Mouse (Mus musculus): ENCODE results near the gene Ttll9. TPM values are rescaled to one million over a fixed set of nuclear protein-coding genes. Genes with fewer than 3 reads are reported as not detected.
A peak's percentile ranks its signal among the peaks of the same experiment; 100 is the strongest.

Gene Ttll9
- polyA plus RNA-seq, 1 experiment from 2014 or later = 1.1 TPM

- WGBS = 82% methylated on average over 9 of the region's 9 CpGs
- H3K36me3 ChIP-seq (ENCODE audit: control insufficient read depth, insufficient read depth, low read length) = no peaks in the 10 kb centered on the region
- no peak for ATAC-seq (ENCODE audit: low FRiP score, low TSS enrichment)
Measured at GRCm38 (mm10) chr2:152991529-152991928, 29.2 kb downstream of the Ttll9 start.

GRCm38 (mm10) chr2:152997046-152997445 lies 34.8 kb downstream of the Ttll9 start:
- H3K4me3 ChIP-seq (ENCODE audit: low read length) = no peak overlapping the region
- H3K27me3 ChIP-seq (ENCODE audit: control insufficient read depth, insufficient read depth, low read length) = no peaks in the 10 kb centered on the region
- 45% methylated on average over 4 of the region's 4 CpGs for WGBS
- H3K9me3 ChIP-seq (ENCODE audit: control insufficient read depth, low read length) = no peaks in the 10 kb centered on the region
- ATAC-seq (ENCODE audit: low FRiP score, low TSS enrichment) = no peak
- no peaks in the 10 kb centered on the region for H3K4me1 ChIP-seq (ENCODE audit: control insufficient read depth, insufficient read depth, low read length)
- H3K27ac ChIP-seq (ENCODE audit: low read depth, low read length) = no peak overlapping the region
- H3K36me3 ChIP-seq (ENCODE audit: control insufficient read depth, insufficient read depth, low read length) = no peaks in the 10 kb centered on the region
- H3K9ac ChIP-seq (ENCODE audit: low read depth, low read length) = no peak overlapping the region
- H3K4me2 ChIP-seq (replicated peaks; ENCODE audit: low read depth, low read length) = no peak overlapping the region

More at GRCm38 (mm10) chr2:152991529-152991928, 29.2 kb downstream of the Ttll9 start:
- Histone ChIP-seq H3K4me3 (ENCODE audit: low read length) (no peak overlapping the region), H3K4me2 (replicated peaks; ENCODE audit: low read depth, low read length) (no peak overlapping the region), H3K9me3 (ENCODE audit: control insufficient read depth, low read length) (no peaks in the 10 kb centered on the region), H3K27ac (ENCODE audit: low read depth, low read length) (no peak overlapping the region), H3K9ac (ENCODE audit: low read depth, low read length) (no peak overlapping the region), H3K4me1 (ENCODE audit: control insufficient read depth, insufficient read depth, low read length) (no peaks in the 10 kb centered on the region), H3K27me3 (ENCODE audit: control insufficient read depth, insufficient read depth, low read length) (no peaks in the 10 kb centered on the region)

GRCm38 (mm10) chr2:153002492-153003248 lies 40.4 kb downstream of the Ttll9 start:
- H3K4me1 ChIP-seq (ENCODE audit: control insufficient read depth, insufficient read depth, low read length) = no peaks in the 10 kb centered on the region
- no peaks in the 10 kb centered on the region for H3K9me3 ChIP-seq (ENCODE audit: control insufficient read depth, low read length)
- H3K27ac ChIP-seq (ENCODE audit: low read depth, low read length) = no peak overlapping the region
- no peak overlapping the region for H3K4me2 ChIP-seq (replicated peaks; ENCODE audit: low read depth, low read length)
- no peak overlapping the region for H3K9ac ChIP-seq (ENCODE audit: low read depth, low read length)
- WGBS = 76% methylated on average over 15 of the region's 15 CpGs
- no peak for ATAC-seq (ENCODE audit: low FRiP score, low TSS enrichment)
- peaks cover 11% of the 10 kb centered on the region for H3K36me3 ChIP-seq (ENCODE audit: control insufficient read depth, insufficient read depth, low read length)
- H3K4me3 ChIP-seq (ENCODE audit: low read length) = no peak overlapping the region
- H3K27me3 ChIP-seq (ENCODE audit: control insufficient read depth, insufficient read depth, low read length) = no peaks in the 10 kb centered on the region

GRCm38 (mm10) chr2:153003681-153004338 lies 41.5 kb downstream of the Ttll9 start:
- Histone ChIP-seq H3K9me3 (ENCODE audit: control insufficient read depth, low read length) (no peaks in the 10 kb centered on the region), H3K4me2 (replicated peaks; ENCODE audit: low read depth, low read length) (no peak overlapping the region), H3K36me3 (ENCODE audit: control insufficient read depth, insufficient read depth, low read length) (peaks cover 22% of the 10 kb centered on the region), H3K4me1 (ENCODE audit: control insufficient read depth, insufficient read depth, low read length) (no peaks in the 10 kb centered on the region), H3K4me3 (ENCODE audit: low read length) (no peak overlapping the region), H3K9ac (ENCODE audit: low read depth, low read length) (no peak overlapping the region), H3K27ac (ENCODE audit: low read depth, low read length) (no peak overlapping the region), H3K27me3 (ENCODE audit: control insufficient read depth, insufficient read depth, low read length) (no peaks in the 10 kb centered on the region)
- ATAC-seq (ENCODE audit: low FRiP score, low TSS enrichment) = no peak
- WGBS = 72% methylated on average over 13 of the region's 13 CpGs

- ATAC-seq (ENCODE audit: low FRiP score, low TSS enrichment) = no peak
- no peaks in the 10 kb centered on the region for H3K4me1 ChIP-seq (ENCODE audit: control insufficient read depth, insufficient read depth, low read length)
- WGBS = 82% methylated on average over 3 of the region's 3 CpGs
- H3K4me2 ChIP-seq (replicated peaks; ENCODE audit: low read depth, low read length) = no peak overlapping the region
- no peaks in the 10 kb centered on the region for H3K9me3 ChIP-seq (ENCODE audit: control insufficient read depth, low read length)
- H3K4me3 ChIP-seq (ENCODE audit: low read length) = no peak overlapping the region
- no peak overlapping the region for H3K9ac ChIP-seq (ENCODE audit: low read depth, low read length)
- peaks cover 43% of the 10 kb centered on the region for H3K36me3 ChIP-seq (ENCODE audit: control insufficient read depth, insufficient read depth, low read length)
- no peaks in the 10 kb centered on the region for H3K27me3 ChIP-seq (ENCODE audit: control insufficient read depth, insufficient read depth, low read length)
- H3K27ac ChIP-seq (ENCODE audit: low read depth, low read length) = no peak overlapping the region
Measured at GRCm38 (mm10) chr2:153005981-153006380, 43.7 kb downstream of the Ttll9 start.

- 92% methylated on average over 12 of the region's 12 CpGs for WGBS
- H3K36me3 ChIP-seq (ENCODE audit: control insufficient read depth, insufficient read depth, low read length) = peaks cover 68% of the 10 kb centered on the region
Measured at GRCm38 (mm10) chr2:153009192-153009973, 47.1 kb downstream of the Ttll9 start.

GRCm38 (mm10) chr2:153013724-153014515 lies 51.6 kb downstream of the Ttll9 start:
- 89% methylated on average over 11 of the region's 11 CpGs for WGBS
- Histone ChIP-seq H3K27ac (ENCODE audit: low read depth, low read length) (no peak overlapping the region), H3K4me1 (ENCODE audit: control insufficient read depth, insufficient read depth, low read length) (peaks cover 9% of the 10 kb centered on the region), H3K4me3 (ENCODE audit: low read length) (peak overlapping the region; percentile 86), H3K4me2 (replicated peaks; ENCODE audit: low read depth, low read length) (peak overlapping the region; percentile 80), H3K9ac (ENCODE audit: low read depth, low read length) (peak overlapping the region; percentile 79; the same call in 1 of the 2 replicates), H3K36me3 (ENCODE audit: control insufficient read depth, insufficient read depth, low read length) (peaks cover 46% of the 10 kb centered on the region), H3K27me3 (ENCODE audit: control insufficient read depth, insufficient read depth, low read length) (no peaks in the 10 kb centered on the region), H3K9me3 (ENCODE audit: control insufficient read depth, low read length) (no peaks in the 10 kb centered on the region)
- ATAC-seq (ENCODE audit: low FRiP score, low TSS enrichment) = no peak

More at GRCm38 (mm10) chr2:153009192-153009973, 47.1 kb downstream of the Ttll9 start:
- Histone ChIP-seq H3K27me3 (ENCODE audit: control insufficient read depth, insufficient read depth, low read length) (no peaks in the 10 kb centered on the region), H3K4me1 (ENCODE audit: control insufficient read depth, insufficient read depth, low read length) (peaks cover 6% of the 10 kb centered on the region), H3K9me3 (ENCODE audit: control insufficient read depth, low read length) (no peaks in the 10 kb centered on the region), H3K4me3 (ENCODE audit: low read length) (no peak overlapping the region), H3K9ac (ENCODE audit: low read depth, low read length) (no peak overlapping the region), H3K27ac (ENCODE audit: low read depth, low read length) (no peak overlapping the region), H3K4me2 (replicated peaks; ENCODE audit: low read depth, low read length) (no peak overlapping the region)
- ATAC-seq (ENCODE audit: low FRiP score, low TSS enrichment) = no peak

- Histone ChIP-seq H3K9ac (ENCODE audit: low read depth, low read length) (peak within 1 kb of the TSS; percentile 79), H3K4me2 (replicated peaks; ENCODE audit: low read depth, low read length) (peak within 1 kb of the TSS; percentile 80), H3K27ac (ENCODE audit: low read depth, low read length) (no peak within 1 kb of the TSS), H3K27me3 (ENCODE audit: control insufficient read depth, insufficient read depth, low read length) (0 out of 2 replicates have a peak, but pooled peaks cover 5% of the 10 kb centered on the region), H3K36me3 (ENCODE audit: control insufficient read depth, insufficient read depth, low read length) (peaks cover 35% of the 10 kb centered on the region), H3K4me1 (ENCODE audit: control insufficient read depth, insufficient read depth, low read length) (peaks cover 9% of the 10 kb centered on the region), H3K9me3 (ENCODE audit: control insufficient read depth, low read length) (no peaks in the 10 kb centered on the region), H3K4me3 (ENCODE audit: low read length) (peak within 1 kb of the TSS; percentile 86)
- ATAC-seq (ENCODE audit: low FRiP score, low TSS enrichment) = peak; percentile 96
- under 1% methylated on average over 47 of the region's 54 CpGs for WGBS
Measured at GRCm38 (mm10) chr2:153014758-153015593, 52.7 kb downstream of the Ttll9 start, which contains the start of gene Pdrg1. Gene Pdrg1 (minus strand): TSS chr2:153015427.
